Mouse (Mus musculus): ENCODE results near the gene Foxo3. TPM values are rescaled to one million over a fixed set of nuclear protein-coding genes. Genes with fewer than 3 reads are reported as not detected.
A peak's percentile ranks its signal among the peaks of the same experiment; 100 is the strongest.

Foxo3 gene
- total RNA-seq, 2 experiments from 2014 or later: 56.1 to 62.1 TPM

DNA sequence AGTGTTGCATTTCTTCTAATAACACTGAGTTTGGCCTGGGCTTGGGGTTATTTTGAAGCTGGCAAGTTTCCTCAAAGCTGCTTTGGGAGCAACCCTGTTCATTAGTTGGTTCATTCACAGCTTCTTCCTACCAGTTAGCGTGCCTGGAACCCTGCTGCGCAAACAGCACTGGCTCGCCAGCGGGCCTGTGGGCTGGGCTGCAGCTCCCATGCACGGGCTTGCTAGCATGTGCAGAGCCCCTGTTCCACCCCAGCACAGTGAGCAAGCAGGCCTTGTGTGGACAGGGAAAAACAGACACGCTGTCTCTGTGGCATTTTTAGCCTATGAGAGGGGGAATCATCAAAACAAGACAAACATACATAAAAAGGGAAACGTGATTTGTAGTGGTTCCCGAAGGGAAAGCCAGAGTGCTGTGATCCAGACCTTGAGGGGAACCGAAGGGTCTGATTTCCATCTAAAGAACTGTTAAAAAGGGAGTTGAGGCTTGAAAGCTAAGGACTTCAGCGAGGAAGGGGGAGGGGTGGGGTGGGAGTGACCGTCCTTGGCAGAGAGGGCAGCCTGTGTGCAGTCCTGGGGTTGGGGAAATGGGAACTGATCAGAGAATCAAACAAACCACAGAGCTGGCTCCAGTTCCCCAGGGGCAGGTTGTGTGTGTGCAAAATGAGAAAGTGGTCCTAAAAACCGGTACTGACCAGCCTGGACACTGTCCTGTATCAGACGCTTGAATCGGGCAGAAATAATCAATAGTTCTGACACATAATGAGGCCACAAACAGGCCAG is 123.9 kb downstream of the Foxo3 start:
- DNase-seq (ENCODE audit: low spot score in 2 of 2): peak; percentile 31
- intact Hi-C loops (cut with DNase I): no loop called here

- DNase-seq (ENCODE audit: low spot score in 2 of 2): no peak
- intact Hi-C loops (cut with DNase I): no loop called here
Measured at GRCm38 (mm10) chr10:42149767-42150166, 126.8 kb downstream of the Foxo3 start.

DNA sequence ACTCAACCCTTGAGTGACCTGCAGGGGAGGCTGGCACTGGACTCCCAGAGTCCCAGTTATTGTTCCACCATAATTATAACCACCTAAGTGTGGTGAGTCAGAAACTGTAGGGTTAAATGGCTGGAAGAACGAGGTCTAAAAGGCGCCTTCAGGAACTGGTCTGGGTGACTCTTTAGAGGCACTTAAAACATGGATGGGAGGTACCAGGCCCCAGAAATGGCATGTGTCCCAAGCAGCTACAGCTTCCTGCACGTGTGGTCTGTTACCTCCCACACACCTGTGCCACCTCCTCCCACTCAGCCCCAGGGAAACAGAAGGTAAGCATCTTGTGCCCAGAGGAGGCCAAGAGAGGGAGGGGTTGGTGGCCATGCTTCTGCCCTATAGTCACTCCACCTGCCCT is 128.2 kb downstream of the Foxo3 start:
- intact Hi-C loops (cut with DNase I): no loop called here
- no peak for DNase-seq (ENCODE audit: low spot score in 2 of 2)

- DNase-seq (ENCODE audit: low spot score in 2 of 2): no peak
- intact Hi-C loops (cut with DNase I): no loop called here
Measured at GRCm38 (mm10) chr10:42145221-42145620, 131.3 kb downstream of the Foxo3 start.

DNA sequence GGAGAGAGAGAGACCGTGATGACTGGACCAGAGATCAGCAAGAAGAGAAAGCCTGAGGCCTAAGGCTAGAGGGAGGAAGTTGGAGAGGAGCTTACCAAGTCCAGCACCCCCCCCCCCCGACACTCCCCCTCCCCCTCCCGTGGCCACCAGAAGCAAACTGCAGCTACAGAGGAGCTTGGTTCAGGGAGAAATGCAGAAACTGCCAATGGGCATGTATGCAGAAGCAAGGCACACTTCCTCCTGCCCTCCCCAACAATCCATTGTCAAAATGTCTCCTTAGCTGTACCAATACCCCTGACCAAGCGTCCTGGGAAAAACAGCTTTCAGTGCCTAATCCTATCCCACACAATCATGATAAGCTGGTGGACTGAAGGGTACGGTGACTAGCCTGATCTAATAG is 131.8 kb downstream of the Foxo3 start:
- intact Hi-C loops (cut with DNase I): no loop called here
- DNase-seq (ENCODE audit: low spot score in 2 of 2): no peak

DNA sequence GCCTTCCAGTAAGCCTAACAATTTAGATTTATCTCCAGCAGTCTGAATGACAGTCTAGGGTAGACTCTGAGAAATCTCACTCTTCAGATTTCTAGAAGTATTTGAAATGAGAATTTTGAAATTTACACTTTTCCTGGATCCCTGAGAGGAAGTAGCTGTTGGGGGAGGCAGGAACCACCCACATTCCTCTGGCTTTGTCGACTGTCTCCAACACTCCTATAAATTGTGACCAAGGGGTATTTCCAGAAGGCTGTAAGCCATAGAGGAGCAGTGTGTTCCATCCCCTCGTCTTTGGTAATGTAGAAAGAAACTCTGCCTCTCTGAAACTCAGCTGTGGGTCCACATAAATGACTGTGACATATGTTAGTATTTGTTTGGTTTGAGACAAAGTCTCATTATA is 132.4 kb downstream of the Foxo3 start:
- intact Hi-C loops (cut with DNase I): no loop called here
- DNase-seq (ENCODE audit: low spot score in 2 of 2): peak; percentile 12 to 24

GRCm38 (mm10) chr10:42142791-42143190 is 133.8 kb downstream of the Foxo3 start:
- intact Hi-C loops (cut with DNase I): no loop called here
- DNase-seq (ENCODE audit: low spot score in 2 of 2): no peak

DNA sequence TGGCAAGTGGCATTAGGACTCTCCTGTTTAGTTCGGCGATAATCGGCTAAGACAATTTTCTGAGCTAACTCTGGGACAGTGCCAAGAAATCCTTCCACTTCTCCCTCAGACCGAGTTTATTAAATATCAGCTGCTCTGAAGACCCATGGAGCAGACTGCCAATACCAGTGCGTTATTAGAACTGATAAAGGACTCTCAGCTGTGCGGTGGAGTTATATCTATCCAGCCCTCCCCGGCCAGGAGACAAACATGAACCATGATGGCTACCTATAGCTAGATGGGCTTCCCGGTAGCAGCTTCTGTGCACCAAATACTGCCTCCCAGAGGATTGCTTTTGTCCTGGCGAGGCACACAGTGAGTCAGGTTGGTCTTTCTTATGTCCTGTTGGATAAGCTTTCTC is 134.5 kb downstream of the Foxo3 start:
- intact Hi-C loops (cut with DNase I): no loop called here
- no peak for DNase-seq (ENCODE audit: low spot score in 2 of 2)

- no peak for DNase-seq (ENCODE audit: low spot score in 2 of 2)
- intact Hi-C loops (cut with DNase I): no loop called here
Measured at GRCm38 (mm10) chr10:42139749-42140148, 136.8 kb downstream of the Foxo3 start.

DNA sequence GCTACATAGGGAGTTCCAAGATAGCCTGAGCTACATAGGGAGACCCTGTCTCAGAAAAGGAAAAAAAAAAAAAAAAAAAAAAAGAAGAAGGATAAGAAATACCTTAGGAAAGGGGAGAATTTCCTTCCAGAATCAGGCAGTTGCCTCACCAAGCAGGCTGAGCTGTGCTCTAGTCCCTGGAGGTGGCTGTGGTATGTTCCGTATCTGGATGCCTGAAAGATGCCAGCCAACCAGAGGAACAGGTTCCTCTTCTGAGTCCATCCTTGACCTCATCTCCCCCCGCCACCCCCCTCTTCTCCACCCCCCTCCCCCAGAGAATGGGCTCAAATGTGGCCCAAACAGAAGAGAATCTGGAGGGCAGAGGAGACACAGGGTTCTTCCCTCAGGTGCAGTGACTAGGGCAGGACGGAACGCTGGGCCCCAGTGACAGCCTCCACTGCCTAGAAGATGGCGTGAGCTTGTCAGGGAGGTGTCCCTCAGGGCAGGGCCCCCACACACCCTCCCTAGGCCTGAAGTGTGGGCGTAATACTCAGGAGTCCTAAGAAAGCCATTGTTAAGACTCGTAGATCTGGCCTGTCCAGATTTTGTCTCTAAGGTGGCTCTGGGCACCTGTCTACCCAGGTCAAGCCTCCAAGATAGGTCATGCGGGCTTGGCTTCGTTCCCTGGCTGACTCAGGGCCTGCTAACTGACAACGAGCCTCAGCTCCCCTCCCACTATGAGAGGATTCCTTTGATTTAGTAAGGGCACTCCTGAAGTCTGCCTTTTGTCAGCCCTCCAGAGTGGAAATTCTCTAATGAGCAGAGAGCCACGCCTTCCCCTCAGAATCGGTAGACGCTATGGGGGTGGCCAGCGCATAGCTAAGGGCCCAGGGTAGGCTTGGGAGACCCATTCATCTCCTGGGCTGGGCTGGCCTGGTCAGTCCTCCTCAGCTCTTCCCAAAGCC is 141.5 kb downstream of the Foxo3 start:
- DNase-seq (ENCODE audit: low spot score in 2 of 2): no peak
- intact Hi-C loops (cut with DNase I): no loop called here

Other genes with a start within 250 kb of the Foxo3 start
- gene Afg1l, start 201.8 kb upstream of the Foxo3 start, total RNA-seq (2021): 10 to 100 TPM in 1 of 2 experiments, 1 to 10 TPM in 1; 9.9 to 11.2 TPM
- gene Snx3, start 225.3 kb upstream of the Foxo3 start, total RNA-seq (2021): 100 to 1,000 TPM; 205 to 213 TPM

Data from left cerebral cortex, postnatal 14 days (tissue).